Mouse (Mus musculus) cerebellum, adult 18-20 months (tissue): ENCODE measurements around the gene Efhc1.

Experiments
- DNase-seq, 2 experiments: peaks; one replicate each; pipeline ENCODE4 v3.0.0; 2021

The Efhc1 gene

GRCm38 (mm10) chr1:20954876-20955275 is 3.5 kb downstream of the Efhc1 start:
- no peak for DNase-seq

GRCm38 (mm10) chr1:20969642-20970041 is 18.2 kb downstream of the Efhc1 start:
- no peak for DNase-seq

DNA sequence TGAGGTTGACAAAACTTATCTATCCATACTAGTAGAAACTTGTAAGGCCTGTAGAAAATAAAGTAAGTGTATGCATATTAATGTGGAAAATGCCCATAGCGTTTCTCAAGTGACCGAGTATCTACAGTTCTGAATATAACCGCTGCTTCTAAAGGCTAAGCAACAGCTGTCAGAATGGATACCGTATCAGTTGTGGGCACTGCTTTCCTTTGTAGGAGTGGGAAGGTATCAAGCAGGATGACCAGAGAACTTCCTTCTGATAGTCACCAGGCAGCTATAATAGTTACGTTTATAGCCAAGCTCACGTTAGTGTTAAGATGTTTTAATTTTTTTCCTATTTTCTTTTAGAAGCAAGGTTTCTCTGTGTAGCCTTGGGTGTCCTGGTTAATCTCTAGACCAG is 22.0 kb downstream of the Efhc1 start:
- DNase-seq: no peak

- DNase-seq: no peak
Measured at GRCm38 (mm10) chr1:20974341-20975135, 23.1 kb downstream of the Efhc1 start.

DNA sequence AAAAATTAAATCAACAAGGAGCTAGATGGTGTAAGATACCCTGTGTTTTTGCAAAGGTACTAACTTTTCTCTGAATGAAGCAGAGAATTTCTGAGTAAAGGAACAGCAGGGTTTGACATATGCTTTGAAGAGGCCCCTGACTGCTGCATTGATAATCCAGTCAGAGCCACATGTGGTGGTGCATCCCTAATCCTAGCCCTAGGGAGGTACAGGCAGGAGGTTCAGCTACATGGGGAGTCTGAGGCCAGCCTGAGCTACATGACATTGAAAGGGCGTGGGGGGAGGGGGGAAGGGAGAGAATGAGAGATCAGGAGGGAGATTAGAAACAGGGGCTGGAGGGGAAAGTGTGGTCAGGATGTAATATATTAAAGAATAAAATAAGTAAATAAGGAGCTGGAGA is 29.1 kb downstream of the Efhc1 start:
- no peak for DNase-seq

DNA sequence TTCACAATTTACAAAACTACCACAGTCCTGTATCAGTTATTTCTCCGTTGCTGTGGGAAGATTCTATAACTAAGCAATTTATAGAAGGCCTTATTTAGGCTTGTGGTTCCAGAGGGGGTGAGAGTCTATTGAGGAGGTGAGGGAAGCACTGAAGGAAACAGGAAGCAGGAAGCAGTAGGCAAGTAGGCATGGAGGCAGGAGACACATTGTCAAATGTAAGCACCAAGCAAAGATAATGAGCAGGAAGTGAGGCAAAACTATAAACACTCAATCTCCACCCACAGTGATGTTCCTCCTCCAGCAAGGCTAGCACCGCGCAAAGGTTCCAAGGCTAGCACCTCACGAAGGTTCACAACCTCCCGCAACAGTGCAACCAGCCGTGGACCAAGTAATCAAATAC is 30.3 kb downstream of the Efhc1 start:
- DNase-seq: no peak

DNA sequence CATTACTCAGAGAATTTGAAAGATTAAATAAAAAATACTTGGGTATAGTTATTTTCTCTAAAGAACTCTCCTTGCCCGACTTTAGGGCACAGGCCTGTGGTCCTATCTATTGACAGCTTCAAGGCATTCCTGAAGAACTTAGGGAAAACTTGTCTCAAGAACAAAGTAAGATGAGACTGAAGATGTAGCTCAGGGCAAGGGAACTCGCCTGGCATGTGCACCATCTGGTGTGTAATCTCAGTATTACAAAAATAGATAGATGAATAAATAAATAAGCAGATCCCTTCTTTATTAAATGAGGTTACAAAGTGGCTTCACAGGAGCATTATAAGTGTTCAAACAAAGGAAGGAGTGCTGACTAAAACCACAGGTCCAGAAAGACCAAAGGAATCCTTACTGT is 32.7 kb downstream of the Efhc1 start:
- DNase-seq: no peak

DNA sequence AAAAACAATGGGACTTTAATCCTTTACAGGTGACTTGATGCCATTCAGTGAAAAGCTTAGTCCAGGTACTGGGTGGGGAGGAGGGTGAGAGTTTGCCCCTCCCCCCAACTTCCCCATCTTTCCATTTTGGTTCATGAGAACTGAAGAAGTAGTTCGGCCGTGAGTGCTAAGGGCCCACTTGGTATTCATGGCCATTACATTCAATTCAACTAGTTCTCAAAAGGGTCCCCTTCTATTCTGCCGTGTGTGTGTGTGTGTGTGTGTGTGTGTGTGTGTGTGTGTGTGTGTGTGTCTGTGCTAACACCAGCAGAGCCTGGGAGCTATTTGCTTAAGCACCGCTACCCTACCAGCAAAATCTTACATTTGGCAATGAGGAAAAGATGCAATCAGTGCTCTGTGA is 33.2 kb downstream of the Efhc1 start:
- DNase-seq: no peak

- DNase-seq: no peak
Measured at GRCm38 (mm10) chr1:20986378-20987056, 35.1 kb downstream of the Efhc1 start.

DNA sequence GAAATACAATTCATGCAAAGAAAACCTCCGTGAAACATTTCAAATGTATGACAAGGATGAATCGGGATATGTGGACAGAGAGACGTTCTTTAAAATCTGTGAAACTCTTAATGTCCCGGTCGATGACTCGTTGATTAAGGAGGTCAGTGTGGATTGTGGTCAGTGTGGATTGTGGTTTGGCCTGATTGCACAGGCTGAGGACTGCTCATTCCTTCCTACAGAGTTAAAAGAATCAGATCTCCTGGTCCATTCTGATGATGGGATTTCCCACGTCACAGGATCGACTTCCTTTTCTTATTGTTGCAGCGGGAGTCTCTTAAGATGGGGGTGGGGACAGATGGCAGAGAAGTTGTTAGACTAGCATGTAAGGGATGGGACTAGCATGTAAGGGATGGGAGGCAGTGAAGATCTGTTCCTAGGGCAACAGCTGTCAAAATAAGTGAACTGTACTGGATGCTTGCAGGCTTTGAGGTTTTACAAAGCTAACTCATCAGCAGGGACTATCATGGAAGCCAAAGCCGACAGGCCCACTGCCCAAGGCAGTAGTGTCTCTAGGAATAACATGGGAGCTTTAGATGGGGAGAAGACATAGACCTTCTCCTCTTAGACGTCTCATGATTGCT is 38.1 kb downstream of the Efhc1 start:
- no peak for DNase-seq

DNA sequence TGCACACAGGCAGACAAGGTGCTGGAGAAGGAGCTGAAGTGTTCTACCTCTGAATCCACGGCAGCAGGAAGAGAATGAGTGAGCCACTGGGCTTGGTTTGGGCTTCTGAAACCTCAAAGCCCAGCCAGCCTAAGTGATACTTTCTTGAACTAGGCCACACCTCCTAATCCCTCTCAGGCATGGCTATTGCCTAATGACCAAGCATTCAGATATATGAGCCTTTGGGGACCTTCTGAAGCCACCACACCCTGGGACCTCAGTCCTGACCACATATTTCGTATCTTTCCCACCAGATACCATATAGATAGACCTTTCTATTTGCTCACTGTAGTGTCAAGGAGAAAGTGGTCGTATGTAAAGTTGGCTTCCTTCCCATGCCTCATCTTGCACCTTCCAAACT is 42.3 kb downstream of the Efhc1 start:
- no peak for DNase-seq

DNA sequence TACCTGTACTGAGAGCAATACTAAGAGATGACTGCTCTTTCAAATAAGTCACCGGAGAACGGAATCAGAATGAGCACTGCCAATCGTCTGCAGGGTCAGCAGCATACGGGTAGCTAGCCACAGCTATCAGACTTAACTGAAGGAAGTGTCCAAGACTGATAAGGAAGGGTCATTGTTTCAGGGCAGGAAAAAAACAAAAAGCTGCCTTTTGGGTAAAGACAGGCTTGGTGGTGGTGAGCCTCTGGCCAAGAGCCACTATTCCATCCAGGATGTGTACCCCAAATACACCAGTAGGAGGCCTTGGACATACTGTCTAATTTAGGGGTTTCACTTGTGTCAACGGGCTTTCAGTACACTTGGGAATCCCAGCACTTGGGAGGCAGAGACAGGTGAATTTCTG is 42.9 kb downstream of the Efhc1 start:
- DNase-seq: no peak

DNA sequence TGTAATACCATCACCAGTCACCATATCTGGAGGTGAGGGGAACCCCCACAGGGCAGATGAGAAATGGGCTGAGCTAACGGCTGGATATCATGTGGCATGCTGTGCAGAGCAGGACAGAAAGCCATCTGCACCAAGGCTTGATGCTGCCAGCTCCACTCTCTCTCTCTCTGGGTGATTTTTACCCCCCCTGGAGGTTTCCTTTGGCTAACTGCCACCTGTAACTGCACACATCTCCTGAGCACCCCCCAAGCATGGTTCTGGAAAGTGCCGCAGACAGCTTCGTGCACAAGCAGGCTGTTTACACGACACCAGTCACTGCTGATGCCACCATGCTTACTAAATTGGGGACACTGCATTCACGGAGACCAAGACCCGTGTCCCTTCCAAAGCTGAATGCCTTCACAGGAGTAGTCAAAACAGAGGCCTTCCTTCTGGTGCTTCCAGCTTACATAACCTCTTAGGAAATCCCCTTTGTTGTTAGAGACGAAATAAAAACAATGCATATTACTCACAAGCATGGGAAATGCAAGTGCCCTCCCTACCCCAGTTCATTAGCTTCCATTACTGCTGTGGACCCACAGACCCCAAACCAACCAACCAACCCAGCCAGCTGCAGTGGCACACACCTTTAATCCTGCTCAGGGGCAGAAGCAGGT is 44.0 kb downstream of the Efhc1 start:
- DNase-seq: peak; percentile 39 to 40

- no peak for DNase-seq
Measured at GRCm38 (mm10) chr1:20996603-20997327, 45.3 kb downstream of the Efhc1 start.

DNA sequence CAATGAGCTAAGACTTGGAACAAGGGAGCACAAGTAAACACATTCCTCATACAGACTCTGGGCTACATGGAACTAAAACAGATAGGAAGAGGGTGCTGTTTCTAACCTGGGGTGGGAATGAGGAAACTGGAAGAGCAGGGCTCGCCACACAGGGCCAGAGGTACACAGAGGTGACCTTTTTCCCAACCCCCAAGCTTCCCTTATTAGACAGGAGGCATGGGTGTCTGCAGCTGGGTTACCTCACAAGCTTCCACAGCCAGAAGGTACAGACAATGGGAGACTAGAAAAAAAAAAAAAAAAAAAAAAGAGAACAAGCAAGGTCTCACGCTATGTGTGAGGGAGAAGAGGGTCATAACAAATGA is 45.9 kb downstream of the Efhc1 start:
- DNase-seq: no peak

DNA sequence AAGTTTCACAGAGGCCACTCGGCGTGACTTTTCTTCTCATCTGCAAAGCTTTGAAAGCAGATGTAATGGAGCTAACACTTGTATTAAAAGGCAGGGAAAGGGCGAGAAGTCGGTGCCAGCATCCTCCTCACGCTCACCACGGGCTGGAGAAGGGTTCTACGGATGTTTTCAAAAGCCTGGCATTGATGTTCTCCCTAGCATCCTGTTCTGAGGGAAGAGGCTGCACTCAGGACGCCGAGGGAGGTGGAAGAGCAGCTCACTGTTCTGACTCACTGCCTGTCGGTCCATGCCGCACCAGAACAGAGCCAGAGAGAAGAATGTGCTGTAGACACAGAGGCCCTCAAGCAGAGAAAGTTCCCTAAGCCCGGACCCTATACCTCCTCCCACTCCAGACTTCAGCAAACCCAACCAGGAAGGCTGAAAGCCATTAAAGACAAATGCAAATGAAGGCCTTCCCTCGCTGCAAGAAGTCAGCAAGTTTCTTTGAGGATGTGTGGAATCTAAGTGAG is 46.5 kb downstream of the Efhc1 start:
- DNase-seq: no peak

DNA sequence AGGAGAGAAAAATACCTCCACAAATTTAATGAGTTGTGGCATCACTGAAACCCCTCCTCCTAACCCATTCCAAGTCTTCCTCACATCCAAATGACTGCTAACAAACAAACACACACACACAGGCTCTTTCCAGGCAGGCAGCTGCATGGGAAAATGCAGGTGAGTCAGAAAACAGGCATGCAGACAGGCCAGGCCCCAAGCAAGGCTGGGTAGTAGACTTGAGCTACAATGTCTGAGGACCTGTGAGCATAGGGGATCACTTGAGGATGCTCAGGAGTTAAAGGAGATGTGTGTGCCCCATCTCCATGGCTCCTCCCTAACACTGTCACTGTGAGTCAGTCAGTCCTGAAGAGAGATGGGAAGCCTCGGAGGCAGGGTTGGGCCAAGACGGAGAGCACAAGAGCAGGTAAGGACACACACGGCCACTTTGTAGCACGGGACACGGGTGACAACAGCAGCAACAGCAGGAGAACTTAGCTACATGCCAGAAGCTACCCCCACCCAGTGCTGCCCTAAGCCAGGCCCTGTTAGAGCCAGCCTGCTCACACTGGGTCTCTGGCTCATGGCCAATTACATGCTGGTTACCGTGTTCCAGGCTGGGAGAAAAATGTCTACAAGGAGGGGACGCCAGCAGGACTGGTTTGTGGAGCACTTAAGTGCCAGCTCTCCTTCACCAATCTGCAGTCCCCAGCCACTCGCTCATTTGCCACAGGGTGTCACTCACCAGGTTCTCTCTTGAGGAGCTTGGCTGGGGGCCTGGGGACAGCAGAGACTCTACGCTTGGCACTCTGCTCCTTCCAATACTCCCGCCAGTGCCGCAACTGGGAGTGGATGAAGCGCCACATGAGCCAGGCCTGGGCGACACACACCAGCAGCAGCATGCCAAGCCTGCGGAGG is 51.1 kb downstream of the Efhc1 start:
- DNase-seq: peak; percentile 54 to 58

DNA sequence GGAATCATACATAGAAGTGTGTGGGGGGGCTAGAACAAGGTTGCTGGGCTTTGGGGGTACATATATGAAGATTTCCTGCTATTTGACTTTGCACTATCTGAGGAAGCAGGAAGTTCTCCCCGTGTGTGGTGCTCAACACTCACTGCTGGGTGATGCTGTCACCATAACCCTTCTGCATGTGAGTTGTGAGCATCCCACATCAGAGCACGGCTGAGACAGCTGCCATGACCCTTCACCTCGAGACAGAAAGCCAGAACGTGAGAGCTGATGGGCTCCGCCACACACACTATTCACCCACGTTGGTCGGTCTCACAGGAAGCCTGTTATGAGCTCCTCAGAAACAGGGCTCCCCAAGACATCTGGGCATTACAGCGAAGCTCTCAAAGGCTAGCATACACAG is 53.2 kb downstream of the Efhc1 start:
- DNase-seq: no peak

- DNase-seq: no peak
Measured at GRCm38 (mm10) chr1:21006775-21007174, 55.3 kb downstream of the Efhc1 start.

GRCm38 (mm10) chr1:21007941-21008701 is 56.7 kb downstream of the Efhc1 start:
- no peak for DNase-seq

- DNase-seq: no peak
Measured at GRCm38 (mm10) chr1:21008891-21009290, 57.5 kb downstream of the Efhc1 start.
